Comparison of ENCODE assay signal across 13 mouse cellular contexts in genomic region chr11:96818128-96818710, GRCm38 (mm10). TPM values are rescaled to one million over a fixed set of nuclear protein-coding genes. Genes with fewer than 3 reads are reported as not detected.
"Had no signal": no experiment of that assay in that cellular context is flagged by ENCODE, and none has a peak within 500 bp of the region (broad histone marks: within the 10 kb centered on the region; RNA-seq: fewer than 3 reads in every experiment).

No protein-coding gene starts in this region.

- H3K27ac ChIP-seq: limb, embryonic 12.5 days; liver, embryonic 13.5 days; lung, embryonic 15.5 days; neural tube, embryonic 12.5 days; stomach, postnatal 0 days had no signal

- DNase-seq: kidney, adult 18-20 months; kidney, postnatal 10 days; kidney, postnatal 4 days; liver; liver, embryonic 13.5 days; liver, postnatal 0 days; lung, postnatal 14 days; thymus, postnatal 14 days had no signal

- H3K4me3 ChIP-seq: limb, embryonic 12.5 days; liver, embryonic 13.5 days; lung, embryonic 15.5 days; neural tube, embryonic 12.5 days had no signal

- H3K9me3 ChIP-seq: limb, embryonic 12.5 days; liver, embryonic 13.5 days; lung, embryonic 15.5 days; neural tube, embryonic 12.5 days had no signal

- ATAC-seq: liver, postnatal 0 days had no signal

- H3K9ac ChIP-seq: limb, embryonic 12.5 days; liver, embryonic 13.5 days; liver, postnatal 0 days; lung, embryonic 15.5 days; neural tube, embryonic 12.5 days had no signal

- H3K27me3 ChIP-seq: limb, embryonic 12.5 days; liver, embryonic 13.5 days; lung, embryonic 15.5 days; neural tube, embryonic 12.5 days had no signal

- H3K4me2 ChIP-seq: limb, embryonic 12.5 days; liver, embryonic 13.5 days; lung, embryonic 15.5 days; neural tube, embryonic 12.5 days had no signal

RNA-seq across cellular contexts. Expression of gene Copz2, which starts 31.5 kb away (rescaled TPM):
- total RNA-seq: neutrophil, adult 5-6 weeks had no signal
